Mouse (Mus musculus): ENCODE results near the gene Sertad3. TPM values are rescaled to one million over a fixed set of nuclear protein-coding genes. Genes with fewer than 3 reads are reported as not detected.
A peak's percentile ranks its signal among the peaks of the same experiment; 100 is the strongest.

Sertad3 gene
- polyA plus RNA-seq, 1 experiment from 2014 or later, result 22.0 TPM

DNA sequence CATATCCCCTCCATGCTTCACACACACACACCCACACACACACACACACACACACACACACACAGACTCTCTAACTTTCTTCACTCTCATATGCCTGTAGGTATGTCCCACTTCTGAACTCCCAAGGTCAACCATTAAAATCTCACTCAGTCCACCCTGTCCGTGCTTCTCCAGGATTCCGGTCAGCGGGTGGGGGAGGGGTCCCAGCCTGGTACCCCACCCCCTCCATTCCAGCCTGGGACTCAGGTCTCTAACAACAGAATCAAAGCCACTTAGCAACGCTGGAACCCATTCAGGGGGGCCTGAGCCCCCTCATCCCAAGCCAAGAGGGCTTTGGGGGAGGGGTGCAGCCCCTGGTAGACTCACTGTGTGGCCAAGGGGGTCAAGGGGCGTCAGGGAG lies 49.4 kb downstream of the Sertad3 start, which contains the start of gene Hipk4:
Hipk4 (plus strand) TSS at position 301 of the 400 bp plus-strand sequence.
- Histone ChIP-seq H3K4me3 (ENCODE audit: low read depth, low read length) (no peak within 1 kb of the TSS), H3K4me1 (ENCODE audit: insufficient read depth) (no peaks in the 10 kb centered on the region), H3K9me3 (ENCODE audit: low read depth, low read length) (peaks cover 4% of the 10 kb centered on the region; the same call in 1 of the 2 replicates), H3K27me3 (ENCODE audit: insufficient read depth, low read length) (no peaks in the 10 kb centered on the region), H3K4me2 (no peak within 1 kb of the TSS), H3K27ac (ENCODE audit: low read depth) (no peak within 1 kb of the TSS), H3K9ac (no peak within 1 kb of the TSS), H3K36me3 (ENCODE audit: insufficient read depth) (0 out of 2 replicates have a peak, but pooled peaks cover 3% of the 10 kb centered on the region)
- no peak for ATAC-seq (ENCODE audit: insufficient read depth)
- DNase-seq, result no peak
- 48% methylated on average over 5 of the region's 5 CpGs for WGBS
- TF ChIP-seq CTCF (IDR thresholded peaks at IDR 0.05; ENCODE audit: low read depth), result no peak

DNA sequence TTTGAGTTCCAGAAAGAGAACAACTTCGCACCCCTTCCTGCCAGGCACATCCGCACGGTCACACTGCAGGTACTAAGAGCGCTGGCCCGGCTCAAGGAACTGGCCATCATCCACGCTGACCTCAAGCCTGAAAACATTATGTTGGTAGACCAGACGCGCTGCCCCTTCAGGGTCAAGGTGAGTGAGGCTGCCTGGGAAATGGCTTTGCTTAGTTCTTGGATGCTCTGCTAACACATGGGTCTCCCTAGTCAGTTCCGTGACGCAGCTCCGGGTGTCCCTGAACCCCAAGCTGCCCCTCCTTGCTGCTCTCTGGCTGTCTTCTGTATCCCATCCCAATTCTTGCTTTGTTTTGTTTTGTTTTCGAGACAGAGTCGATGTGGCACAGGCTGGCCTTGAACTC lies 50.2 kb downstream of the Sertad3 start:
- H3K4me3 ChIP-seq (ENCODE audit: low read depth, low read length), result no peak overlapping the region
- H3K27ac ChIP-seq (ENCODE audit: low read depth), result no peak overlapping the region
- 0 out of 2 replicates have a peak, but pooled peaks cover 2% of the 10 kb centered on the region for H3K36me3 ChIP-seq (ENCODE audit: insufficient read depth)
- no peaks in the 10 kb centered on the region for H3K4me1 ChIP-seq (ENCODE audit: insufficient read depth)
- no peak for TF ChIP-seq CTCF (IDR thresholded peaks at IDR 0.05; ENCODE audit: low read depth)
- WGBS, result 92% methylated on average over 13 of the region's 13 CpGs
- H3K9ac ChIP-seq, result no peak overlapping the region
- no peak overlapping the region for H3K4me2 ChIP-seq
- H3K9me3 ChIP-seq (ENCODE audit: low read depth, low read length), result peaks cover 4% of the 10 kb centered on the region; the same call in 1 of the 2 replicates
- no peaks in the 10 kb centered on the region for H3K27me3 ChIP-seq (ENCODE audit: insufficient read depth, low read length)
- no peak for ATAC-seq (ENCODE audit: insufficient read depth)
- DNase-seq, result no peak

DNA sequence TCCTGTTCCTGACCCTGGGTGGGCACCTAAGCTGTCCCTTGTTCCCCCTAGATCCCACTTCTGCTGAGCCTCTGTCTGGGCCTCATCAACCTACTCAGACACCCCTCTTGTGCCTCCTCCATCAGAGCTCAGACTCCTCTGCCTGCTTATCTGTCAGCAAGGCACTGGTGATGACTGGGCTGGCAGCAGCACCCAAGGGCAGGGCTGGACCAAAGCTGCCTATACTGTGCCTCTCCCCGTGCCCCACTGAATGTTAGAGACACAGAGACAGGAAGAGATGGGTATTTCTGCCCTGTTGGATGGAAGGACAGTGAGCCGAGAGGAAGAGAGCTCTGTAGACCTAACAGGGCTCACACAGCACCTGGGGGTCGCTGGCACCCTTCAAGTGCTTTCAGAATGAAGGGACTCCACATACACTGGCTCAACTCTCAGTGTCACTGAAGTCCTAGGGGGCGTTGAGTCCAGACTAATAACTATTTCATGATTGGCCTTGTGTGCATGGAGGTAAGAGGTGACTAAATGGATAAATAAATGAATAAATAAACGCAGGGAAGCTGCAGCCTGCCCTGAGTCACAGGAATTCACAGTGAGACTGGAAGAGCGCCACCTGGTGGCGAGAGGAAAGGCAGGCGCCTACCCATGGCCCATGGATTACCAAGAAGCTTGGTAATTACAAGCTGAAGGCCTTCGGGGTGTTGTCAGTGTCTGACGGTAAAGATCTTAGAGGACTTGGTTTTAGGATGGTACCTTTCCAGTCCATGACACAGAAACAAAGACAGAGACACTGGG lies 52.7 kb downstream of the Sertad3 start:
- Histone ChIP-seq H3K4me2 (no peak overlapping the region), H3K27ac (ENCODE audit: low read depth) (no peak overlapping the region), H3K9me3 (ENCODE audit: low read depth, low read length) (no peaks in the 10 kb centered on the region), H3K36me3 (ENCODE audit: insufficient read depth) (no peaks in the 10 kb centered on the region; the same call in 1 of the 2 replicates), H3K9ac (no peak overlapping the region), H3K4me1 (ENCODE audit: insufficient read depth) (no peaks in the 10 kb centered on the region), H3K27me3 (ENCODE audit: insufficient read depth, low read length) (no peaks in the 10 kb centered on the region), H3K4me3 (ENCODE audit: low read depth, low read length) (no peak overlapping the region)
- ATAC-seq (ENCODE audit: insufficient read depth) (peak; percentile 68), DNase-seq (peak; percentile 94)
- 24% methylated on average over 10 of the region's 10 CpGs for WGBS
- peak; percentile 97 for TF ChIP-seq CTCF (IDR thresholded peaks at IDR 0.05; ENCODE audit: low read depth)

Other genes with a start within 250 kb of the Sertad3 start
- gene Itpkc, start 245.1 kb upstream of the Sertad3 start, polyA plus RNA-seq (2014; fragmentation: Nextera tagmentation; extraction: Ambion mirVana), result 5.4 and 5.9 TPM in 2 replicates
- gene Coq8b, start 240.7 kb upstream of the Sertad3 start, polyA plus RNA-seq (2014; fragmentation: Nextera tagmentation; extraction: Ambion mirVana), result 12.8 and 13.7 TPM in 2 replicates
- 15.2 and 16.2 TPM in 2 replicates for gene Numbl, start 215.3 kb upstream of the Sertad3 start, polyA plus RNA-seq (2014; fragmentation: Nextera tagmentation; extraction: Ambion mirVana)
- 73.5 and 86.0 TPM in 2 replicates for gene Ltbp4, start 136.1 kb upstream of the Sertad3 start, polyA plus RNA-seq (2014; fragmentation: Nextera tagmentation; extraction: Ambion mirVana)
- 45.1 and 53.5 TPM in 2 replicates for gene Shkbp1, start 117.7 kb upstream of the Sertad3 start, polyA plus RNA-seq (2014; fragmentation: Nextera tagmentation; extraction: Ambion mirVana)
- gene Gm20479, start 116.3 kb upstream of the Sertad3 start, polyA plus RNA-seq (2014; fragmentation: Nextera tagmentation; extraction: Ambion mirVana), result 0.73 and 1.6 TPM in 2 replicates
- gene Sptbn4, start 26.1 kb upstream of the Sertad3 start, polyA plus RNA-seq (2014; fragmentation: Nextera tagmentation; extraction: Ambion mirVana), result 0.31 and 0.51 TPM in 2 replicates
- 54.5 and 56.0 TPM in 2 replicates for gene Blvrb, start 25.8 kb upstream of the Sertad3 start, polyA plus RNA-seq (2014; fragmentation: Nextera tagmentation; extraction: Ambion mirVana)
- gene Sertad1, start 13.1 kb downstream of the Sertad3 start, polyA plus RNA-seq (2014; fragmentation: Nextera tagmentation; extraction: Ambion mirVana), result 39.3 and 42.5 TPM in 2 replicates
- gene Prx, start 25.6 kb downstream of the Sertad3 start, polyA plus RNA-seq (2014; fragmentation: Nextera tagmentation; extraction: Ambion mirVana), result 2.5 and 2.9 TPM in 2 replicates
- gene Hipk4, start 49.5 kb downstream of the Sertad3 start, polyA plus RNA-seq (2014; fragmentation: Nextera tagmentation; extraction: Ambion mirVana), result 0.95 and 1.0 TPM in 2 replicates
- gene Pld3, start 79.5 kb downstream of the Sertad3 start, polyA plus RNA-seq (2014; fragmentation: Nextera tagmentation; extraction: Ambion mirVana), result 56.7 and 57.4 TPM in 2 replicates
- 20.6 and 25.4 TPM in 2 replicates for gene 2310022A10Rik, start 79.5 kb downstream of the Sertad3 start, polyA plus RNA-seq (2014; fragmentation: Nextera tagmentation; extraction: Ambion mirVana)
- gene Akt2, start 117.8 kb downstream of the Sertad3 start, polyA plus RNA-seq (2014; fragmentation: Nextera tagmentation; extraction: Ambion mirVana), result 92.6 and 98.9 TPM in 2 replicates
- gene Ttc9b, start 180.1 kb downstream of the Sertad3 start, polyA plus RNA-seq (2014; fragmentation: Nextera tagmentation; extraction: Ambion mirVana), result 0.32 and 0.41 TPM in 2 replicates
- gene Map3k10, start 200.8 kb downstream of the Sertad3 start, polyA plus RNA-seq (2014; fragmentation: Nextera tagmentation; extraction: Ambion mirVana), result 6.9 and 7.3 TPM in 2 replicates
- gene Zfp607b, start 215.6 kb downstream of the Sertad3 start, polyA plus RNA-seq (2014; fragmentation: Nextera tagmentation; extraction: Ambion mirVana), result 3.6 and 5.5 TPM in 2 replicates

All from lung, embryonic 14.5 days (tissue).